Mouse (Mus musculus): ENCODE data around the gene Ppp1r1b.
"Not testable (repeated sequence)": the region's sequence is repeated elsewhere in the genome, so short reads cannot be mapped to it uniquely, and the experiment has no call there.

Gene Ppp1r1b

GRCm38 (mm10) chr11:98370588-98370987 lies 22.4 kb downstream of the Ppp1r1b start:
- DNase-seq (ENCODE audit: extremely low read depth, insufficient read length, low spot score) = no peak

GRCm38 (mm10) chr11:98371556-98372240 lies 23.5 kb downstream of the Ppp1r1b start:
- DNase-seq (ENCODE audit: extremely low read depth, insufficient read length, low spot score) = no peak

GRCm38 (mm10) chr11:98372406-98372805 lies 24.2 kb downstream of the Ppp1r1b start:
- no peak for DNase-seq (ENCODE audit: extremely low read depth, insufficient read length, low spot score)

- no peak for DNase-seq (ENCODE audit: extremely low read depth, insufficient read length, low spot score)
Observed at GRCm38 (mm10) chr11:98373244-98373643, 25.0 kb downstream of the Ppp1r1b start.

- no peak for DNase-seq (ENCODE audit: extremely low read depth, insufficient read length, low spot score)
Observed at GRCm38 (mm10) chr11:98374266-98374665, 26.1 kb downstream of the Ppp1r1b start.

- DNase-seq (ENCODE audit: extremely low read depth, insufficient read length, low spot score) = no peak
Observed at GRCm38 (mm10) chr11:98376756-98377155, 28.6 kb downstream of the Ppp1r1b start.

- DNase-seq (ENCODE audit: extremely low read depth, insufficient read length, low spot score) = no peak
Observed at GRCm38 (mm10) chr11:98377787-98378186, 29.6 kb downstream of the Ppp1r1b start.

GRCm38 (mm10) chr11:98379379-98379778 lies 31.2 kb downstream of the Ppp1r1b start:
- DNase-seq (ENCODE audit: extremely low read depth, insufficient read length, low spot score) = no peak

- no peak for DNase-seq (ENCODE audit: extremely low read depth, insufficient read length, low spot score)
Observed at GRCm38 (mm10) chr11:98380106-98380505, 31.9 kb downstream of the Ppp1r1b start.

- no peak for DNase-seq (ENCODE audit: extremely low read depth, insufficient read length, low spot score)
Observed at GRCm38 (mm10) chr11:98381651-98382050, 33.4 kb downstream of the Ppp1r1b start.

GRCm38 (mm10) chr11:98382405-98382804 lies 34.2 kb downstream of the Ppp1r1b start:
- not testable (repeated sequence) for DNase-seq (ENCODE audit: extremely low read depth, insufficient read length, low spot score)

GRCm38 (mm10) chr11:98383261-98384030 lies 35.2 kb downstream of the Ppp1r1b start, which contains the start of gene Tcap:
Gene Tcap, plus strand, starts transcription at chr11:98383811.
- no peak for DNase-seq (ENCODE audit: extremely low read depth, insufficient read length, low spot score)

GRCm38 (mm10) chr11:98384216-98384615 lies 36.0 kb downstream of the Ppp1r1b start:
- DNase-seq (ENCODE audit: extremely low read depth, insufficient read length, low spot score) = no peak

GRCm38 (mm10) chr11:98384721-98385637 lies 36.8 kb downstream of the Ppp1r1b start:
- no peak for DNase-seq (ENCODE audit: extremely low read depth, insufficient read length, low spot score)

- DNase-seq (ENCODE audit: extremely low read depth, insufficient read length, low spot score) = no peak
Observed at GRCm38 (mm10) chr11:98385638-98386585, 37.7 kb downstream of the Ppp1r1b start, which contains the start of gene Pnmt. Gene Pnmt, plus strand, starts transcription at chr11:98386450.

GRCm38 (mm10) chr11:98386596-98386995 lies 38.4 kb downstream of the Ppp1r1b start:
- no peak for DNase-seq (ENCODE audit: extremely low read depth, insufficient read length, low spot score)

- no peak for DNase-seq (ENCODE audit: extremely low read depth, insufficient read length, low spot score)
Observed at GRCm38 (mm10) chr11:98387056-98387577, 38.9 kb downstream of the Ppp1r1b start.

- no peak for DNase-seq (ENCODE audit: extremely low read depth, insufficient read length, low spot score)
Observed at GRCm38 (mm10) chr11:98388282-98388681, 40.1 kb downstream of the Ppp1r1b start.

GRCm38 (mm10) chr11:98389221-98389780 lies 41.1 kb downstream of the Ppp1r1b start:
- no peak for DNase-seq (ENCODE audit: extremely low read depth, insufficient read length, low spot score)
